Mouse (Mus musculus) midbrain, embryonic 11.5 days (tissue): ENCODE results near the gene Gm49380. TPM values are rescaled to one million over a fixed set of nuclear protein-coding genes. Genes with fewer than 3 reads are reported as not detected.

ENCODE experiments used
- ATAC-seq: fragments of 200-750 bp; cut with Nextera tagmentation; 2 replicates; pipeline ENCODE4 v1.8.0; 2017; ENCODE audit warnings: moderate TSS enrichment, moderate library complexity; ENCODE audit not compliant: low FRiP score
- DNase-seq: peaks from one replicate; pipeline ENCODE4 v3.0.0; 2015; ENCODE audit warnings: low spot score; ENCODE audit errors: missing footprints
- H3K27ac ChIP-seq: fragments of 300-500 bp; sonication (generic); 2 replicates; pipeline ENCODE4 v1.5.1; 2014; ENCODE audit warnings: low read depth, low read length
- H3K27me3 ChIP-seq: fragments of 300-500 bp; sonication (generic); 2 replicates; pipeline ENCODE4 v1.6.1; 2014; ENCODE audit warnings: mild to moderate bottlenecking, low read length, moderate library complexity, mixed read lengths; ENCODE audit not compliant: control insufficient read depth, insufficient read depth
- H3K36me3 ChIP-seq: fragments of 300-500 bp; sonication (generic); 2 replicates; pipeline ENCODE4 v1.6.1; 2014; ENCODE audit warnings: mild to moderate bottlenecking, low read length, moderate library complexity, mixed read lengths; ENCODE audit not compliant: control insufficient read depth, insufficient read depth
- H3K4me1 ChIP-seq: fragments of 300-500 bp; sonication (generic); 2 replicates; pipeline ENCODE4 v1.6.1; 2014; ENCODE audit warnings: low read length; ENCODE audit not compliant: control insufficient read depth, insufficient read depth
- H3K4me2 ChIP-seq: fragments of 300-500 bp; sonication (generic); 2 replicates; pipeline ENCODE4 v1.6.1; 2014; ENCODE audit warnings: mild to moderate bottlenecking, moderate library complexity
- H3K4me3 ChIP-seq: fragments of 300-500 bp; sonication (generic); 2 replicates; pipeline ENCODE4 v1.5.1; 2014; ENCODE audit warnings: low read depth, low read length
- H3K9ac ChIP-seq: fragments of 300-500 bp; sonication (generic); 2 replicates; pipeline ENCODE4 v1.6.1; 2014; ENCODE audit warnings: low read length
- H3K9me3 ChIP-seq: fragments of 300-500 bp; sonication (generic); 2 replicates; pipeline ENCODE4 v1.6.1; 2016; ENCODE audit warnings: low read length; ENCODE audit not compliant: control insufficient read depth
- WGBS: fragments of 180-500 bp; shearing (Covaris S2); extraction: QIAGEN DNeasy Blood & Tissue Kit; methylation state at CpG from one replicate; pipeline ENCODE4 v1.1.7; 2014; 5-methylcytosine and 5-hydroxymethylcytosine counted together
- polyA plus RNA-seq: library from polyadenylated mRNA; unstranded; fragments of >200 nt; fragmentation: Nextera tagmentation; extraction: Ambion mirVana; gene quantifications from 2 replicates; pipeline ENCODE4 v1.2.1, GENCODE M21; 2014

Gm49380 gene
- polyA plus RNA-seq, 1 experiment from 2014 or later: 0.23 TPM

DNA sequence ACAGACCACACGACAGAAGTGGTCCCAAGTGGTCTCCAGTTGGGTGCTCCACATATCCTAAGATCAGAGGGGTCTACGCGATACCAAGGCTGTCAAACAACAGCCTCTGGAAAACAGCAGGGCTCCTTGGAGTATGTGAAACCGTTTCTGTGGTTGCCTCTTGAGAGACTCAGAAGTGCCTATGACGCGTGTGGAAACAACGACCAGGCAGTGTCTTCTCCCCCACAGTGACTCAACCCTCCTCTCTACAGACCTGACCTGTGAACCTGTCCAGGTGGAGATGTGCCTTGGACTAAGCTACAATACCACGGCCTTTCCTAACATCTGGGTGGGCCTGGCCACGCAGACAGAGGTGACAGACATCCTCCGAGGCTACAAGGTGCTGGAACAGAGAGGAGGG, 7.5 kb downstream of the Gm49380 start:
- no peak overlapping the region for H3K4me2 ChIP-seq
- peaks cover 46% of the 10 kb centered on the region for H3K4me1 ChIP-seq
- H3K27me3 ChIP-seq: no peaks in the 10 kb centered on the region
- ATAC-seq: no peak
- no peak overlapping the region for H3K27ac ChIP-seq
- no peak overlapping the region for H3K9ac ChIP-seq
- no peak for DNase-seq
- H3K9me3 ChIP-seq: no peaks in the 10 kb centered on the region
- no peak overlapping the region for H3K4me3 ChIP-seq
- peaks cover 5% of the 10 kb centered on the region; the same call in 1 of the 2 replicates for H3K36me3 ChIP-seq
- WGBS: 85% methylated on average over 10 of the region's 10 CpGs

DNA sequence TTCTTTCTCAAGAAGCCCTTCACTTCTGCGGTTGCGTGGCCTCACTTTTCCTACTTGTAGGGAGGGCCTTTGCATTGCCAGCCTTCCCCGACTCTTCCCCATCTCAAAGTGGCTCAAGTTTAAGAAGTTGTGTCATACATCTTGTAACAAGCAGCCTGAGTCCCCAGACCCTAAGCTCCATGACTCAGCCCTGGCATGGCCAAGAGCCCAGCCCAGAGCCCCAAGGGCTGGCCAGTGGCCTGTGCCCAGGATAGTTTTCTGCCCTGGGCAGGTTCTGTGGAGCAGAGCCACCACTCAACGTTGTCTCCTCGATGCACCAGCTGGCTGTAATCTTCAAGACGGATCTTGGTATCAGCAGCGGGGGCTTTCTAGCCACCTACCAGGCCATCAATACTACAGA, 8.4 kb downstream of the Gm49380 start:
- peaks cover 5% of the 10 kb centered on the region; the same call in 1 of the 2 replicates for H3K36me3 ChIP-seq
- no peak overlapping the region for H3K4me3 ChIP-seq
- WGBS: 89% methylated on average over 7 of the region's 7 CpGs
- no peak overlapping the region for H3K27ac ChIP-seq
- H3K9me3 ChIP-seq: no peaks in the 10 kb centered on the region
- H3K27me3 ChIP-seq: no peaks in the 10 kb centered on the region
- H3K4me2 ChIP-seq: no peak overlapping the region
- H3K4me1 ChIP-seq: peaks cover 39% of the 10 kb centered on the region
- H3K9ac ChIP-seq: no peak overlapping the region
- no peak for DNase-seq
- ATAC-seq: no peak

DNA sequence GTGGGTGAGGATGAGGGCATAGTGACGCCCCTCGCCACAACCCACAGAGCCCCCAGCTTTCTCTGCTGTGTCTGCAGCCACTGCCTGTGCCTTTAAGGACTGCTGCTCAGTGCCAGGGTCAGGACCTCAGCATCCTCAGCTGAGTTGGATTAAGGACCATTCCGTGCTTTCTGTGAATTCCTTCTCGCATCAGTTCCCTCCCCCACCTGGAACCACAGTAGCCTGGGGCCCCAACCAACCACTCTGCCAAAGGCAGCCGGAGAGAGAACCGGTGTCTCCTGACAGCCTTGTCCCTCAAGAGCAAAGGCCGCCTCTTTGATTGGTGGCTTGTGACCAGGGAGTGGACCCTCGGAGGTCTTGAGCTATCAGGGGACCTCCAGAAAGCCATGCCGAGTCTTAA, 11.8 kb downstream of the Gm49380 start, which contains the start of gene Mfrp:
Gene Mfrp (plus strand): TSS at position 240 of the 400 bp plus-strand sequence.
- DNase-seq (no peak), ATAC-seq (no peak)
- H3K9ac ChIP-seq: no peak within 1 kb of the TSS
- H3K9me3 ChIP-seq: no peaks in the 10 kb centered on the region
- 33% methylated on average over 9 of the region's 9 CpGs for WGBS
- peaks cover 15% of the 10 kb centered on the region for H3K4me1 ChIP-seq
- no peak within 1 kb of the TSS for H3K27ac ChIP-seq
- H3K4me3 ChIP-seq: no peak within 1 kb of the TSS
- peaks cover 5% of the 10 kb centered on the region; the same call in 1 of the 2 replicates for H3K36me3 ChIP-seq
- H3K4me2 ChIP-seq: no peak within 1 kb of the TSS
- no peaks in the 10 kb centered on the region for H3K27me3 ChIP-seq

GRCm38 (mm10) chr9:44096536-44096935, 16.8 kb downstream of the Gm49380 start:
- peak; percentile 66 for ATAC-seq
- no peak overlapping the region for H3K4me2 ChIP-seq
- 11% methylated on average over 9 of the region's 9 CpGs for WGBS
- peaks cover 16% of the 10 kb centered on the region for H3K4me1 ChIP-seq
- no peak overlapping the region for H3K4me3 ChIP-seq
- H3K36me3 ChIP-seq: no peaks in the 10 kb centered on the region; the same call in 1 of the 2 replicates
- 0 out of 2 replicates have a peak overlapping the region, but pooled peaks have one; percentile 16 for H3K9ac ChIP-seq
- no peaks in the 10 kb centered on the region for H3K27me3 ChIP-seq
- DNase-seq: no peak
- no peaks in the 10 kb centered on the region for H3K9me3 ChIP-seq
- H3K27ac ChIP-seq: no peak overlapping the region

DNA sequence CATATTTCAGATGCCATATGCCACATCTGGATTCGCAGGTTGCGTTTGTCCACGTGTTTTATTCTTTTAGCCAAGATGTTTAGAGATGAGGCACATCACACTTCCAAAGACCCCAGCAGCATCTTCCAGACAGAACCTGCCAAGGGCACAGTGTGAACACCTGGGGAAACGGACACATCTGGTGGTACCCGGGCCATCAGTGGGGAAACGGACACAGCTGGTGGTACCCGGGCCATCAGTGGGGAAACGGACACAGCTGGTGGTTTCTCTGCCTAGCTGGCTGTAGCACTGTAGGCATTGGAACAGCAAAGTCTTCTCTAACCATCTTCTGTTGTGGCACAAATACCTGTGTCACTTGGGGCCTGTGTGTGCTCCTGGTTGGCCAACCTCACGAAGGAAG, 17.5 kb downstream of the Gm49380 start:
- H3K4me3 ChIP-seq: no peak overlapping the region

GRCm38 (mm10) chr9:44094737-44095136, 18.6 kb downstream of the Gm49380 start:
- H3K36me3 ChIP-seq: no peaks in the 10 kb centered on the region; the same call in 1 of the 2 replicates
- no peaks in the 10 kb centered on the region for H3K27me3 ChIP-seq
- no peak overlapping the region for H3K27ac ChIP-seq
- ATAC-seq (no peak), DNase-seq (no peak)
- H3K4me3 ChIP-seq: no peak overlapping the region
- H3K4me2 ChIP-seq: no peak overlapping the region
- no peaks in the 10 kb centered on the region for H3K9me3 ChIP-seq
- no peak overlapping the region for H3K9ac ChIP-seq
- H3K4me1 ChIP-seq: peaks cover 15% of the 10 kb centered on the region
- WGBS: 71% methylated on average over 3 of the region's 3 CpGs

More for the DNA sequence above, 17.5 kb downstream of the Gm49380 start:
- Histone ChIP-seq H3K9ac (no peak overlapping the region), H3K4me2 (no peak overlapping the region), H3K27ac (no peak overlapping the region), H3K27me3 (no peaks in the 10 kb centered on the region), H3K4me1 (peaks cover 15% of the 10 kb centered on the region), H3K9me3 (no peaks in the 10 kb centered on the region), H3K36me3 (no peaks in the 10 kb centered on the region; the same call in 1 of the 2 replicates)
- ATAC-seq (no peak), DNase-seq (no peak)
- WGBS: 91% methylated on average over 9 of the region's 9 CpGs

DNA sequence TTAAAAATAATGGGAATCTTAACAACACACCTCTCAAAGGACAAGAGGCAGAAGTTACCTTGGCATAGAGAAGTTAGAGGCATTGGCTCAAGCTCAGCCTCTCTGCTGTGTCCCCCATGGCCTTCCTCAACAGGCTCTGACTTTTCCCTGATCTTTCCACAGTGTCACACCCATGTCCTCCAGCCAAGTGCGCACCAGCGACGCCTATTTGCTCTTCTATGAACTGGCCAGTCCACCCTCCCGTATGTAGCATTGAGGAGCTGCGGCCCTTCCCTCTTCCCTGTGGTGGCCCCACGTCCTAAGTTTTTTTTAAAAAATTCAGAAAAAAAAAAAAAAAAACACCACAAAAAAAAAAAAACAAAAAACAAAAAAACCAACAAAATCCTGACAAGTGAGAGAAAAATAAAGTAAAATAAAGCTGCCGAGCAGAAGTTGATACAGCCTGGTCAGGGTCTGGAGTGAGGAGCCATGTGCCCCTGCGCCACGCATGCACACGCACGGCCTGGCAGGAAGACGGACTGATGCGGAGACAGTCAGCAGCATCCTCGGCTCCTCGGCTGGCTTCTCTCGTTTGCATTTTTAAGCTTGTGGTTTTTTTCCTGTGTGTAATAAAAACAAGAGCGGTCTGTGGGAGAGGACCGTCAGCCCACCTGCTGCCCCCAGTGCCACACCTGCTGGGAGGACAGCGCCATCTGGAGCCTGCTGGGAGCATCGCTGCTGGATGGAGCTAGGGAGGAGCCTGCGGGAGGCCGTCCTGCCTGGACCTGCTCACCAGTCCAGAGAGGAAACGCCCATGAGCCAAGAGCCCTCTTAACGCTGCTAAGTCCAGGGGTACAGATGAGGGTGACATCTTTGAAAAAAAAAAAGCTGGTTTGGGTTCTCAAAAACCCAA, 19.4 kb downstream of the Gm49380 start:
- Histone ChIP-seq H3K36me3 (no peaks in the 10 kb centered on the region; the same call in 1 of the 2 replicates), H3K27me3 (no peaks in the 10 kb centered on the region), H3K4me1 (peaks cover 15% of the 10 kb centered on the region), H3K4me3 (no peak overlapping the region), H3K9me3 (no peaks in the 10 kb centered on the region), H3K27ac (no peak overlapping the region), H3K4me2 (peak overlapping the region; percentile 29), H3K9ac (no peak overlapping the region)
- DNase-seq (peak; percentile 94), ATAC-seq (peak; percentile 73)
- 33% methylated on average over 24 of the region's 24 CpGs for WGBS

DNA sequence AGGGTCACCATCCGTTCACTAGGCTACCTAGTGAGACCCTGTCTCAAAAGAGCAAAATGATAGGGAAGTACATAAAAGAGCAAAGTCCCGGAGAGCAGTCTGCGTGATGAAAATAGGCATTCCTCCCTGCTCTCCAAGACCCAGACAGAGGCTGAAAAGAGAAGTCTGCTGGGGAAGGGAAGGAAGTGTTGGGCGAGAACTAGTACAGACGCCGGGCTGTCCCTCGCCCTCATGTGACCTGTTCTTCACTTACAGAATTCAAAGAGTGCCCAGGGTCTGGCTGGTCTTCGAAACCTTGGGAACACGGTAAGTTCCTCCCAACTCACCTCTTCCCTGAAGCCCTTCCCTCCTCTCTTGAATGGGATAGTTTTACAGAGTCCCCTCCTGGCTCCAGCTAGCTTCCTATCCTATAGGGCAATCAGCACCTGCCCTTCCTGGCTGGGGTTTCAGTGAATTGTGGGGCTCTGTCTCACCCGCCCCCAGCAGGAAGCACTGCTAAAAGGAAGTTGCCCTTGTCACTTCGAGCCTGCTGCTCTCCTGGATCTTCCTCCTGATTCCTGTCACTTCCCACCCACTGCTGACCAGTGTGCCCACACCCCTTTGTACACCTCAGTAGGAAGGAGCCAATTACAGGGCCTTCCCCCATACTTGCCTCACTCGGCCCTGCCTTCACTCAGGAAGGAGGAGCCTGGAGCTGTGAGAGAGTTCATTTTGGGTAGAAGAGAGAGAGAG, 24.3 kb downstream of the Gm49380 start:
- no peaks in the 10 kb centered on the region; the same call in 1 of the 2 replicates for H3K36me3 ChIP-seq
- WGBS: 69% methylated on average over 12 of the region's 12 CpGs
- peaks cover 16% of the 10 kb centered on the region for H3K4me1 ChIP-seq
- ATAC-seq: no peak
- no peak overlapping the region for H3K4me2 ChIP-seq
- no peak overlapping the region for H3K9ac ChIP-seq
- H3K27ac ChIP-seq: no peak overlapping the region
- H3K9me3 ChIP-seq: no peaks in the 10 kb centered on the region
- H3K4me3 ChIP-seq: no peak overlapping the region
- H3K27me3 ChIP-seq: peaks cover 20% of the 10 kb centered on the region
- no peak for DNase-seq
